Mouse (Mus musculus): ENCODE measurements around the gene Brf1.

Gene Brf1

DNA sequence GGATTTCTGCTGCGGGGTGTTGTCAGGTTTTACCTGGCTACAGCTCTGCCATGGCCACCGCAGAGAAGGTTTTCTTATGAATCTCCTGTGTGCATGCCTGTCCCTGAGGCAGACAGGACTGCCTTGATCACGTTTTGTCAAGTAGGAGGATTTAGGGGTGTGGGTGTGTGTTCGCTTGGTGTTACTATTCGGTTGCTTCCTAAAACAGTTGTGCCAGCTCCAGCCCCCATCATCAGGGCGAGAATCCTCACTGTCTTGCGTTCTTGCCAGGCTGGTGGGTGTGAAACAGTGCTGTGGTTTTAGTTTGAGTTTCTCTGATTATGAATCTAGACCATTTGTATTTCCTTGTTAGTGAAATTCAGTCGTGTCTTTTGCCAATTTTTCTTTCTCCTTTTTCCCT, 16.5 kb upstream of the Brf1 start:
- DNase-seq: no peak

DNA sequence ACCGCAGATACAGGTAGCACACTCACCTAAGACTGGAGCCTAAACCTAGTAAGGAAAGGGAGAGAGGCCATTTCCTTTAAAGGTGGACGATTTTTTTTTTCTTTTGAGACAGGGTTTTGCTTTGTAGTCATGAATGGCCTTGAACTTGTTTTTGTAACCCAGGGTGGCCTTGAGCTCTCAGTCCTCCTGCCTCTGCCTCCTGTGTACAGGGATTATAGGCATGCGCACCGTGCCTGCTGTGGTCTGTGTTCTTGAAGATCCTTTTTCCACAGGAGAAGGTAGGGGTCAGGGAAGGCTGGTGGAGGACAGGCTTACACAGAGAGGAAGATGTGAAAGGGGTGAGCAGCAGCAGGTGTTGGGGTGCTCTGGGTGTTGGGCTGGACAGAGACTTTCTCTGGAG, 15.5 kb upstream of the Brf1 start:
- DNase-seq: no peak

DNA sequence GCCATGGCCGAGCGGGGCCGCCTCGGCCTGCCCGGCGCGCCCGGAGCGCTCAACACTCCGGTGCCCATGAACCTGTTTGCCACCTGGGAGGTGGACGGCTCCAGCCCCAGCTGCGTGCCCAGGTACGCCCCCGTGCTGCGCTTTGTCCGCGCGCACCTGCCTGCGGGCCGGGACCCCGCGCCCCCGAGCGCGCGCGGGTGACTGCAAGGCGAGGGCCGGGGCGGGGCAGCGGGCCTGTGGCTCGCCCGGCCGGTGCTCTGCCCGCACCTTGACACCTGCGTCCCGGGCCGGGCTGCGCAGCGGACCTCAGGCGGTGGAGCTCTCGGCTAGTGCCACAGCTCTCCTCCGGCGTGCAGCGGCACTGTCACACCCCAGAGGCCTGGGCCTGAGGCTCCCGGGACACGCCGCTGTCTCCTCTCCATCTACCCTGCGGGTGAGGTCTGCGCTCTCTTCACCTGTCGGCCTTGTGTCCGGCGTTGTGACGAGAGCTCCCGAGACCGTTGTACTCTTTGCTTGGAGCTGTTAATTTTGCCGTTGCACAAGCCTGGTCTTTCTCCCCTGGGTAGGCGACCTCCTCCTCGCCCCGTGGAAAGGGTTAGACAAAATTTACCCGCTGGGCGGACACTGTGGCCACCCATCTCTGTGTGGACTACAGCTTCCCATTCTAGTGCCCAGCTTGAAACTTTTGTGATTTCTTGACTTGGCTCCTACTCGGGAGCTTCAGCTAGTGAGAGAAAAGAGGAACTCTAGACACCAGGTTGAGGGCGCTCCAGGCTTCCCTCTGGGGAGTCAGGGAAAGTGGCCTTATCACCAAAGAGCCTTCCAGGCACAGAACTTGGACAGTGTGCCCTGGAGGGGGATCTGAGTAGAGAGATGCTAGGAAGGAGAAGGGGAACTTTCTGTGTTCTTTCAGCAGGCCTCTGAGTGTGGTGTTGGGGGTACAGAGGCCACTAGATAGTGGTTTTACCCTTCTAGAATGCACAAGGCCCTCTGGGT, 14.4 kb upstream of the Brf1 start:
- peak; percentile 60 to 78 for DNase-seq

DNA sequence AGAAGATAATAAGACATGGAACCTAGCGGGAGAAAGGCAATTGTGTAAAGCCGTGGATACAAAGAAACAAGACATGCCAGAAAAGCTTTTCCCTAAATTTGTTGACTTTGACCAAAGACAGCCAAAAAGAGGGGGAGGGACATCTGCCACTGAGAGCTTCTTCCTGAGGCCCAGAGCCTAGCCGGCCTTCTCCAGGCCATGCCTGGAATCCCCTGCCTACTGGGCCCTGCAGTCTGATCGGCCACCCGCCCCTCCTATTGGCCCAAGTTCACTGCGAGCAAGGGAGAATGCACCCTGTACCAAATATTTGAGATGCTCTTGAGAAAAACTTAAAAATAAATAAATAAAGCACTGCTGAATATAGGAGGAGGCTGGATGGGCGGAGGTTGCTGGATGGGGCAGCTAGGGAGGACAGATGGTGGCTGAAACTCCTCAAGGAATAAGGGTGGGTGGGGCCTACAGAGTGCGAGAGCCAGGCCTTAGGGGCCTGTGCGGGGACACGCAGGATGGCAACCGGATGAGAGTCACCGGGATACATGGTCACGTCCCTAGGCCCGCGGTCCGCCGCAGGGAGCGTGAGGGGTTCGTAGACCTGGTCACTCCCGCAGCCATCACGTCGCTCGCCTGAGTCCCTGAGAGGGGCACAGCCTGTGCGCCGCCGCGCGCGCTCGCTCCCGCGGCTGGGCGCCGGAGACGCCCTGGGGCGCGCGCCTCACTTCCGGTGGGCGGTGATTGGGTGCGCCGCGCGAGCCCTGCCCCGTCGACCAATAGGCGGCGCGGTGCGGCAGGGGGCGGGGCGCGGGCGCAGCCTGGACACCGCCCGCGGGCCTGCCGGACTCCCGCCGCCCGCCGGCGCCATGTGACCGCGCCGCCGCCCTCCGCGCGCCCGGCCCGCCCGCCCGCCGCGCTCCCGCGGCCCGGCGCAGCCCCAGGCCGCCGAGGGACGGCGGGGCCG, 13.4 kb upstream of the Brf1 start, which contains the start of gene Pacs2:
Gene Pacs2, plus strand, starts transcription at position 905 of the 955 bp plus-strand sequence.
- DNase-seq: peak; percentile 96 to 98

- peak in 1 of 2 experiments; percentile 67 for DNase-seq
Observed at GRCm38 (mm10) chr12:113013021-113013491, 12.6 kb upstream of the Brf1 start.

GRCm38 (mm10) chr12:113012443-113012842, 11.9 kb upstream of the Brf1 start:
- no peak for DNase-seq

DNA sequence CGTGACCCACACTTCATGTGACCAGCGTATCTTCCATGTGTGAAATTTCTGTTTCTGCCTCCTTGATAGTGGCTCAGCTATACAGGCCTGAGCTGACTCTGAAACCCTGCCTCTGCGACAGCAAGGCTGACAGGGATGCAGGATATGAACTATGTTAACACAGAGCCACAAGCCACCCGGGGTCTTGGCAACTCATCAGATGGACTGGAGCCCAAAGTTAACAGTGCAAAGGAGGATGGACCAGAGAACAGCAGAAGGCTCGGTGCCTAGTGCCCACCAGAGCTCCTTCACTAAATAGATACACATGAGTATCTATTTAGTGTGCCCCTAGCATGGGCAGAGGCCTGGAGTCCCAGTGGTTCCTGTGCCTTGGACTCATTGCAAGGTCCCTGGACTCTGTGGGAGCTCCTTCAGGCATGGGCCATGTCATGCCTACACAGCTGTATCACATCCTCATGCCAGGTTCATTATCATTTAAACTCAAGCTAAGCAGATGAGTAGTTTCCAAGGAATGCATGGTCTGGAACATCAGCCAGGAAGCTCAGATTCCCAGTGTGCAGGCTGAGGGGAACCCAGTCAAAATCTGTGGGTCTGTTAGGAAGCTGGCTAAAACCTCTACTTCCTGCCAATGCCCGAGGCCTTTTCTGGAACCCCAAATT, 11.3 kb upstream of the Brf1 start:
- peak; percentile 67 to 78 for DNase-seq

DNA sequence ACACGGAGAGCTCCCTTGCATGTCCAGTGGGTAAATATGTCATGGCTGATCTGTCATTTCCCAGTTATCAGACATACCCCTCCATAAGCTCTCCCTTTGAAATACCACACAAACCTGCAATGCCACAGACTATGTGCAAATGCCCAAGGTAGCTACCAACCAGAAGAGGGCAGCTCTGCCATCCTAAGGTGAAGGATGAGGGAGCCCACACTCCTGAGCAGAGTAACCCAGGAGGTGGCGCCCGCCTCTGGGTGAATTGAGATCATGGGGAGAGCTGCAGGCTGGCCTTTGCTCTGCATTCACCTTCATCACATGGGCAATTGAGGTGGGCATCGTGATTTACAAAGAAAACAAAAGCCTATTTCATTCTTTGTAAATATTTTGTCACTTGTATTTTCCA, 4.5 kb upstream of the Brf1 start:
- peak; percentile 74 to 81 for DNase-seq

- no peak for DNase-seq
Observed at GRCm38 (mm10) chr12:113004011-113004410, 3.5 kb upstream of the Brf1 start.

- DNase-seq: no peak
Observed at GRCm38 (mm10) chr12:113002667-113003066, 2.2 kb upstream of the Brf1 start.

DNA sequence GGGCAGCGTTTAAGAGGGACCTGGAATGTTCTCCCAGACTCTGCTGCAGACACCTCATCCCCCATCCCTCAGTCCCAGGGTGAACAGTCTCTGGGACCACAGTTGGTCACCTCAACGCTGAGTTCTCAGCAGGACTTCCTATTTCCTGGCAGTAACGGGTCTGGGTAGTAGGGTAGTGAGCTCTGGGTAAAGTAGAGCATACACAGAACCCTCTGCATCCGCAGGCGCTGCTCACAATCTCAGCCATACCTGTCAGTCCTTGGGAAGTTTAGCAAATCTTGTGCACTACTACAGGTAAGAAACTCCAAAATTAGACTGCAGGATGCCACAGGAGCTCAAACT, 600 bp upstream of the Brf1 start:
- DNase-seq: no peak

- DNase-seq: no peak
Observed at GRCm38 (mm10) chr12:112999569-113000293, 773 bp downstream of the Brf1 start.

DNA sequence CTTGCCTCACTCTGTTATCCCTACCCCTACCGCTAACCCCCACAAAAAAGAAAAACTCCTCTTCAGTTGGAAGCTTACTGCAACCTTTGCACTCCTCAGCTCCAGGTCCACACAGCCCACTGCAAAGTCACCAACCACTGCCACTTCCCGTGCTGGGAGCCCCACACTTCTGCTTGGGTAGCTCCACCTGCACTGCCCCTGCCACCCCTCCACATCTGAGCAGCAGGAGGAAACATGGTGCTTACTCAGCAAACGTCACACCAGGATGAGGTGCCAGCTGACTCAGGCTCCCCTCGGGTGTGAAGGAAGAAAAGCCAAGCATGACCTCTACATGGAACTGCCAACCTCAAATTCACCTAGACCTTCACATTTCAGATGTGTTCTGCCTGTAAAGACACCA, 6.4 kb downstream of the Brf1 start:
- DNase-seq: no peak

DNA sequence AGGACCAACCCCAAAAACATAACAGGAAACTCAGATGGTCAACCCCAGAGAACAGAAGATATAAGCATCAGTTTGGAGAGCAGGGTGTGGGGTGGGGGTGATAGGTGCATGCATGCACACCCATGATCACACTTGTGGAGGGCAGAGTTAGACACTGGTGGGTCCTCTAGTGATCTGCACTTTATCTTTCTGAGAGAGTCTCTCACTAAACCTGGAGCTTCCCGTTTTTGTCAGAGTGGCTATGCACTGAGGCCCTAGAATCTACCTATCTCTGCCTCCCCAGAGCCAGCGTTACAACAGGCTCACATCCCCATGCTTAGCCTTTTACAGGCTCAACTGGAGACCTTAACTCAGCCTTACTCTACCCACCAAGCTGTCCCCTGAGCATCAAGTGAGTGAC, 9.1 kb downstream of the Brf1 start:
- DNase-seq: no peak

- DNase-seq: no peak
Observed at GRCm38 (mm10) chr12:112990706-112991405, 9.6 kb downstream of the Brf1 start.

DNA sequence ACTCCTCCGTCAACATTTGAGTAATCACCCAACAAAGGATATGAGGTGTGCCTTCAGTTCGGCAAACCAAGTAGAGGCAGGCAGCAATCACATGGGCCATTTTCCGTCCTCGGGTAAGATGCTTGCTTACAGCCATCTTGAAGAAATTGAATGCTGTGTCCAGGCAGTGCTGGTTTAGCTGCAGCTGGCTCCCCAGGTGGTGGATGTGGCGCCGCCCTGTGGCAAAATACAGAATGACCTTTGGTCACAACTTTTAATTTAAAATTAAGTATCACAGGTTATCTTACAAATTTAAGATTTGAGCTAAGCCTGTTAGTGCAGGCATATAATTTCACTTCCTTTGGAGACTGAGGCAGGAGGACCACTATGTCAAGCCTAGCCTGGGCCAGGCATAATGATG, 12.6 kb downstream of the Brf1 start:
- peak in 1 of 2 experiments; percentile 65 for DNase-seq

- peak in 1 of 2 experiments; percentile 17 for DNase-seq
Observed at GRCm38 (mm10) chr12:112985346-112985745, 15.2 kb downstream of the Brf1 start.

DNA sequence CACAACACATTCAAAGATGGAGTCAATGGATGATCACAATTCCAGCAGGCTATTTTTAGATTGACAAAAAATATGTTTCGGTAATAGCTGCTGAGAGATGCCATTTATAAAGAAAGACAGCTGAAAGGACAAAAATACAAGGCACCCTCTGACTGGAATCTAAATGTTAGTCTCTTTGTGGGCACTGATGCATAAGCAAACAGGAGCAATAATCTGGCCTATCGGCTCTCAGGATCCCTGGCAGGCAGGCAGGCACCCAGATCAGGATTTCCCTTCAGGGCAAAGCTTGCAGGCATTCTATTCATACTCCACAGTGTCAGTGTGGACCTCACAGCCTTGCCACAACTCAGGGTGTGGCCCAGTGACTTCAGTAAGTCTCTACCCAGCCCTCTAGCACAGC, 18.5 kb downstream of the Brf1 start:
- DNase-seq: no peak

DNA sequence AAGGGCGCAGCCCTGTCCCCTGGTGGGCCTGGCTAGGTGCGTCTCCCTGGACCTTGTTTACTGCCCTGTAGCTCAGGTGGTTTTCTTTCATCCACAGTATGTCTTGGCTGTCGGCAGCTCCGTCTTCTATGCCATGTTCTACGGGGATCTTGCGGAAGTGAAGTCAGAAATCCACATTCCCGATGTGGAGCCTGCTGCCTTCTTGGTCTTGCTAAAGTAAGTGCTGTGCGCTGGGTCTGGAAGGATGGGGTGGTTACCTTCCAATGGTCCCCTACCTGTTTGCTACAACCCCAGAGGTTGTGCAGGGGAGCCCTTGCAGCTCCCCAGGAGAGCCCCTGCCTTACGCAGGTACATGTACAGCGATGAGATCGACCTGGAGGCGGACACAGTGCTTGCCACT, 23.3 kb downstream of the Brf1 start:
- no peak for DNase-seq

DNA sequence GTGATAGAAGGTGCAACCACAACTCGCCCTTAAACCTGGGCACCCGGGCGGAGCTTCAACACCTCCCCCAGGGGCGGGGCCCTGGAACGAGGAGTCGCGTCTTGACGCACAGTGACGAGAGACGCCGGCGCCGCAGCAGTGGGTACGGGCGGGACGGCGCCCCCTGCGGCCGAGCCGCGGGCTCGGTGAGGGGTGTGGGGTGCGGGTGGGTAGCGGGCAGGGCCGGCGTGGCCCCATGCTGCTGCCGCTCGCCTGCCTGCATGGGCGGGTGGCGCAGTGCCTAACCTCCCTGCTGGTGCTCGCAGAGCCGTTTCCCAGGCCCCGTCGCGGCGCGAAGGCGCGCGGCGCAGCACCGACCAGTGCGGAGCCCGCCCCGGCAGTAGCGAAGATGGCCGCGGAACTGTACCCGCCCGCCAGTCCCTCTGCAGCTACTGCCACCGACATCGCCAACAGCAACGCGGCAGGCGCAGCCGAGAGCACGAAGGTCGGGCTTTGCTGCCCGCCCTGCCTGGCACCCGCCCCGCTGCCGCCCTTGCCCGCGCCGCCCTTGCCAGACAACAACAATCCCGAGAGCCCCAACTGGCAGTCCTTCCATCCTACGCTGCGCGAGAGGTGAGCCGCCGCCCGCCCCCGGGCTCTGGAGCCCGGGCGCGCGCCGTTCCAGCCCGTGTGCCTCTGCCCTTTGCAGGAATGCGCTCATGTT, 24.0 kb downstream of the Brf1 start, which contains the start of gene Btbd6:
Gene Btbd6, plus strand, starts transcription at position 112 of the 703 bp plus-strand sequence.
- peak; percentile 91 to 92 for DNase-seq

DNA sequence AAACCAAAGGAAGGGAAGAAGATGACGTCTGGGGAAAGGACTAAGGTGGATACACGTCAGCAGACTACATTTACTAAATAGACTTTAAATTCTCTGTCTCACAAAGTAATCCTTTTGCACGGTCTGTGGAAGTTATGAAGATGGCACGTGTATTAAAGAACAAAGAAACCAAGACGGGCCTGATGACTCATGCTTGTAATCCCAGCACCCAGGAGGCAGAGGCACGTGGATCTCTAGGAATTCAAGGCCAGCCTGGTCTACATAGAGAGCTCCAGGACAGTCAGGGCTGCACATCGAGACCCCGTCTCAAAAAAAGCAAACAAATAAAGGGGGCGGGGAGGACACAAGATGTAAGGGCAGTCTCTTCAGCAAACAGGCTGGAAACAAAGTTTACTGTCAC, 25.8 kb downstream of the Brf1 start:
- no peak for DNase-seq

Measured in lung, postnatal 4 days (tissue).